In genomic region chr13:40025816-40026215, GRCm38 (mm10) we compare ENCODE assay signal across 27 mouse cellular contexts.
"Had no signal": no experiment of that assay in that cellular context is flagged by ENCODE, and none has a peak within 500 bp of the region (broad histone marks: within the 10 kb centered on the region; RNA-seq: fewer than 3 reads in every experiment).

No protein-coding gene starts in this region.

- DNase-seq: liver; liver, embryonic 13.5 days; liver, postnatal 0 days; lung, adult 18-20 months; lung, adult 2 months; lung, embryonic 14.5 days; lung, postnatal 10 days; lung, postnatal 14 days; lung, postnatal 36 days; lung, postnatal 4 days; midbrain, embryonic 14.5 days had no signal

- H3K4me1 ChIP-seq: limb, embryonic 10.5 days; limb, embryonic 12.5 days; limb, embryonic 13.5 days; limb, embryonic 15.5 days; liver, embryonic 12.5 days; liver, embryonic 13.5 days; liver, embryonic 15.5 days; lung, embryonic 15.5 days; megakaryocyte, embryonic 14.5 days; midbrain, embryonic 10.5 days; midbrain, embryonic 12.5 days; midbrain, embryonic 13.5 days; midbrain, embryonic 15.5 days had no signal

- H3K27me3 ChIP-seq: limb, embryonic 15.5 days; liver, embryonic 12.5 days; liver, embryonic 13.5 days; liver, embryonic 15.5 days; lung, embryonic 15.5 days; megakaryocyte, embryonic 14.5 days; midbrain, embryonic 12.5 days; midbrain, embryonic 13.5 days; midbrain, embryonic 15.5 days had no signal

- H3K4me3 ChIP-seq: left cerebral cortex, adult 2 months; limb, embryonic 10.5 days; limb, embryonic 12.5 days; limb, embryonic 13.5 days; limb, embryonic 15.5 days; liver, embryonic 12.5 days; liver, embryonic 13.5 days; liver, embryonic 15.5 days; lung, embryonic 15.5 days; megakaryocyte, embryonic 14.5 days; midbrain, embryonic 10.5 days; midbrain, embryonic 12.5 days; midbrain, embryonic 13.5 days; midbrain, embryonic 15.5 days; myocyte had no signal

- H3K36me3 ChIP-seq: limb, embryonic 10.5 days; limb, embryonic 12.5 days; limb, embryonic 13.5 days; limb, embryonic 15.5 days; liver, embryonic 12.5 days; liver, embryonic 13.5 days; liver, embryonic 15.5 days; lung, embryonic 15.5 days; midbrain, embryonic 10.5 days; midbrain, embryonic 12.5 days; midbrain, embryonic 13.5 days; midbrain, embryonic 15.5 days had no signal

- H3K27ac ChIP-seq: left cerebral cortex, adult 2 months; limb, embryonic 10.5 days; limb, embryonic 12.5 days; limb, embryonic 13.5 days; limb, embryonic 15.5 days; liver, embryonic 12.5 days; liver, embryonic 13.5 days; liver, embryonic 14.5 days; liver, embryonic 15.5 days; lung, embryonic 15.5 days; macrophage; midbrain, embryonic 10.5 days; midbrain, embryonic 12.5 days; midbrain, embryonic 13.5 days; midbrain, embryonic 15.5 days had no signal
